ENCODE assay signal across 12 mouse cellular contexts in genomic region chr6:135089786-135090185, GRCm38 (mm10). TPM values are rescaled to one million over a fixed set of nuclear protein-coding genes. Genes with fewer than 3 reads are reported as not detected.
DNase-seq lines count a peak whose midpoint lies in the region; ATAC-seq and TF ChIP-seq lines count a peak whose summit lies in the region.
"Had no signal": no experiment of that assay in that cellular context is flagged by ENCODE, and none has a peak within 500 bp of the region (broad histone marks: within the 10 kb centered on the region; RNA-seq: fewer than 3 reads in every experiment).

No protein-coding gene starts in this region.

- no peaks in the 10 kb centered on the region for H3K36me3 ChIP-seq in embryonic facial prominence, embryonic 10.5 days (replicated peaks)
- H3K36me3 ChIP-seq in forebrain, embryonic 11.5 days (ENCODE audit: control insufficient read depth, insufficient read depth, low read length) = no peaks in the 10 kb centered on the region

- H3K9ac ChIP-seq in forebrain, embryonic 11.5 days (ENCODE audit: low read length) = no peak overlapping the region
- H3K9ac ChIP-seq: liver, embryonic 14.5 days had no signal

- no peak for TF ChIP-seq POLR2A in cerebellum, adult 2 months (IDR thresholded peaks at IDR 0.05; ENCODE audit: borderline replicate concordance, insufficient read depth, low read length)

- H3K4me3 ChIP-seq in cerebellum, adult 2 months (replicated peaks; ENCODE audit: insufficient read depth, low read depth, low read length) = no peak overlapping the region
- H3K4me3 ChIP-seq in embryonic facial prominence, embryonic 10.5 days = no peak overlapping the region
- no peak overlapping the region for H3K4me3 ChIP-seq in forebrain, embryonic 11.5 days (ENCODE audit: low read depth, low read length)

- WGBS in cerebellum, adult 2 months = 34% methylated on average over 8 of the region's 8 CpGs
- 18% methylated on average over 8 of the region's 8 CpGs for WGBS in embryonic facial prominence, embryonic 10.5 days
- WGBS in forebrain, embryonic 11.5 days = 17% methylated on average over 8 of the region's 8 CpGs

- no peak for TF ChIP-seq CTCF in cerebellum, adult 2 months (IDR thresholded peaks at IDR 0.05; ENCODE audit: borderline replicate concordance, insufficient read depth, low read depth, low read length)

- H3K4me1 ChIP-seq in cerebellum, adult 2 months (ENCODE audit: control insufficient read depth, insufficient read depth, low read length) = no peaks in the 10 kb centered on the region
- peaks cover 7% of the 10 kb centered on the region; the same call in 1 of the 2 replicates for H3K4me1 ChIP-seq in embryonic facial prominence, embryonic 10.5 days
- no peaks in the 10 kb centered on the region for H3K4me1 ChIP-seq in forebrain, embryonic 11.5 days (replicated peaks; ENCODE audit: control insufficient read depth, insufficient read depth, low read length)

- no peaks in the 10 kb centered on the region for H3K9me3 ChIP-seq in embryonic facial prominence, embryonic 10.5 days
- H3K9me3 ChIP-seq in forebrain, embryonic 11.5 days (ENCODE audit: control insufficient read depth, low read length) = no peaks in the 10 kb centered on the region

- DNase-seq in cerebellum, adult 8-10 months = peak; percentile 3
- DNase-seq in cerebellum, adult 2 months = no peak
- DNase-seq in left cerebral cortex, adult 18-20 months (ENCODE audit: low spot score in 2 of 2) = peak; percentile 47 to 60
- no peak for DNase-seq in left cerebral cortex, adult 11 months (ENCODE audit: low spot score)
- DNase-seq in embryonic facial prominence, embryonic 10.5 days (ENCODE audit: low spot score) = peak; percentile 21
- peak; percentile 55 for DNase-seq in retina, embryonic 14.5 days (ENCODE audit: low spot score)
- no peak for DNase-seq in thymus, postnatal 0 days (ENCODE audit: low spot score)
- no peak for DNase-seq in forebrain, embryonic 11.5 days (ENCODE audit: low spot score)

- no peak overlapping the region for H3K4me2 ChIP-seq in forebrain, embryonic 11.5 days (ENCODE audit: low read depth, low read length, severe bottlenecking)

- no peak overlapping the region for H3K27ac ChIP-seq in cerebellum, adult 2 months (ENCODE audit: insufficient read depth, low read length)
- no peak overlapping the region for H3K27ac ChIP-seq in embryonic facial prominence, embryonic 10.5 days (replicated peaks)
- no peak overlapping the region for H3K27ac ChIP-seq in forebrain, embryonic 11.5 days (ENCODE audit: low read depth, low read length)
- H3K27ac ChIP-seq: liver, embryonic 14.5 days had no signal

- ATAC-seq in forebrain, embryonic 11.5 days (replicated peaks; ENCODE audit: low FRiP score) = no peak
- ATAC-seq: intestine, postnatal 0 days had no signal

- no peaks in the 10 kb centered on the region for H3K27me3 ChIP-seq in cerebellum, adult 2 months (ENCODE audit: control insufficient read depth, insufficient read depth, low read length)
- H3K27me3 ChIP-seq in embryonic facial prominence, embryonic 10.5 days (replicated peaks; ENCODE audit: low read depth, poor library complexity, severe bottlenecking) = peaks cover 7% of the 10 kb centered on the region; the same call in 1 of the 2 replicates
- no peaks in the 10 kb centered on the region for H3K27me3 ChIP-seq in forebrain, embryonic 11.5 days (ENCODE audit: control insufficient read depth, insufficient read depth, low read length)

RNA-seq across cellular contexts. Expression of gene Gprc5a, which starts 24.3 kb away (rescaled TPM):
- polyA plus RNA-seq in cerebellum, adult 2 months (2012; rRNA removed) = 0.05 and 0.06 TPM in 2 replicates
- total RNA-seq in left cerebral cortex, adult 18-20 months (2021) = under 1 TPM; 0.26 to 0.79 TPM
- polyA plus RNA-seq in embryonic facial prominence, embryonic 10.5 days (2016; fragmentation: Nextera tagmentation; extraction: Ambion mirVana) = 2.5 and 2.8 TPM in 2 replicates
- polyA plus RNA-seq in thymus, postnatal 0 days (2015; fragmentation: Nextera tagmentation; extraction: Ambion mirVana) = 3.7 and 4.6 TPM in 2 replicates
- polyA plus RNA-seq in forebrain, embryonic 11.5 days (2014; fragmentation: Nextera tagmentation; extraction: Ambion mirVana) = 2.7 and 4.5 TPM in 2 replicates

RNA-seq across cellular contexts. Expression of gene Gprc5d, which starts 28.3 kb away (rescaled TPM):
- 0.16 and 0.18 TPM in 2 replicates for polyA plus RNA-seq in cerebellum, adult 2 months (2012; rRNA removed)
- not detected for total RNA-seq in left cerebral cortex, adult 18-20 months (2021)
- polyA plus RNA-seq in embryonic facial prominence, embryonic 10.5 days (2016; fragmentation: Nextera tagmentation; extraction: Ambion mirVana) = not detected in 2 replicates
- polyA plus RNA-seq in thymus, postnatal 0 days (2015; fragmentation: Nextera tagmentation; extraction: Ambion mirVana) = 0.10 and 0.24 TPM in 2 replicates
- not detected in 2 replicates for polyA plus RNA-seq in forebrain, embryonic 11.5 days (2014; fragmentation: Nextera tagmentation; extraction: Ambion mirVana)
- total RNA-seq: gastrocnemius, postnatal 4 days had no signal
- polyA plus RNA-seq: intestine, postnatal 0 days; small intestine, adult 2 months had no signal

Comparison
In these comparisons a context has a peak if more than half of its experiments do, and no peak if none do; other contexts are left out.
1. DNase-seq: peak in cerebellum, adult 8-10 months (single experiment), left cerebral cortex, adult 18-20 months (2 of 2), embryonic facial prominence, embryonic 10.5 days (single experiment) and retina, embryonic 14.5 days (single experiment); none in cerebellum, adult 2 months (0 of 2), left cerebral cortex, adult 11 months (single experiment), thymus, postnatal 0 days (single experiment) and forebrain, embryonic 11.5 days (single experiment).